Mouse (Mus musculus): ENCODE results near the gene Tpcn1.

GRCm38 (mm10) chr5:120634131-120634530, 45.7 kb upstream of the Tpcn1 start, which contains the start of gene Cfap73:
- TF ChIP-seq CTCF (IDR thresholded peaks at IDR 0.05; ENCODE audit: low read depth) (no peak), EP300 (IDR thresholded peaks at IDR 0.05; ENCODE audit: low read depth) (no peak)
